In genomic region chr4:46126541-46126940, GRCm38 (mm10) we compare ENCODE assay signal across 9 mouse cellular contexts. TPM values are rescaled to one million over a fixed set of nuclear protein-coding genes. Genes with fewer than 3 reads are reported as not detected.
DNase-seq lines count a peak whose midpoint lies in the region; ATAC-seq lines count a peak whose summit lies in the region.
"Had no signal": no experiment of that assay in that cellular context is flagged by ENCODE, and none has a peak within 500 bp of the region (broad histone marks: within the 10 kb centered on the region; RNA-seq: fewer than 3 reads in every experiment).

No protein-coding gene starts in this region.

- no peak overlapping the region for H3K9ac ChIP-seq in midbrain, embryonic 13.5 days (replicated peaks)
- no peak overlapping the region for H3K9ac ChIP-seq in forebrain, embryonic 14.5 days (ENCODE audit: low read length)
- no peak overlapping the region for H3K9ac ChIP-seq in hindbrain, embryonic 16.5 days (ENCODE audit: low read depth, low read length)
- H3K9ac ChIP-seq in midbrain, embryonic 16.5 days (ENCODE audit: low read depth, low read length): no peak overlapping the region
- H3K9ac ChIP-seq: embryonic facial prominence, embryonic 15.5 days had no signal

- H3K27me3 ChIP-seq in midbrain, embryonic 10.5 days (ENCODE audit: low read depth, poor library complexity, severe bottlenecking): no peaks in the 10 kb centered on the region
- H3K27me3 ChIP-seq in midbrain, embryonic 13.5 days: no peaks in the 10 kb centered on the region
- no peaks in the 10 kb centered on the region for H3K27me3 ChIP-seq in forebrain, embryonic 14.5 days (replicated peaks; ENCODE audit: control insufficient read depth, insufficient read depth, low read length)
- no peaks in the 10 kb centered on the region for H3K27me3 ChIP-seq in hindbrain, embryonic 16.5 days (replicated peaks; ENCODE audit: control insufficient read depth, insufficient read depth, low read length)
- H3K27me3 ChIP-seq in midbrain, embryonic 16.5 days (ENCODE audit: control insufficient read depth, insufficient read depth, low read depth, low read length): no peaks in the 10 kb centered on the region
- H3K27me3 ChIP-seq: embryonic facial prominence, embryonic 15.5 days had no signal

- WGBS in midbrain, embryonic 10.5 days: 56% methylated on average over 2 of the region's 2 CpGs
- 44% methylated on average over 2 of the region's 2 CpGs for whole genome bisulfite sequencing in midbrain, embryonic 13.5 days
- 43% methylated on average over 2 of the region's 2 CpGs for WGBS in forebrain, embryonic 14.5 days
- 57% methylated on average over 2 of the region's 2 CpGs for WGBS in hindbrain, embryonic 16.5 days
- WGBS in midbrain, embryonic 16.5 days: 47% methylated on average over 2 of the region's 2 CpGs

- intact Hi-C loops in left cerebral cortex, postnatal 10 days (cut with DNase I): loop anchor here (10.0 kb wide), 1 partner anchor 702 kb away; no protein-coding TSS in a partner anchor

- no peak overlapping the region for H3K4me2 ChIP-seq in midbrain, embryonic 13.5 days (replicated peaks)
- H3K4me2 ChIP-seq in forebrain, embryonic 14.5 days (ENCODE audit: low read length): no peak overlapping the region
- H3K4me2 ChIP-seq in hindbrain, embryonic 16.5 days (ENCODE audit: low read length): no peak overlapping the region
- H3K4me2 ChIP-seq in midbrain, embryonic 16.5 days (ENCODE audit: low read length): no peak overlapping the region
- H3K4me2 ChIP-seq: embryonic facial prominence, embryonic 15.5 days had no signal

- ATAC-seq in midbrain, embryonic 13.5 days: no peak
- peak; percentile 57; the same call in 1 of the 2 replicates for ATAC-seq in forebrain, embryonic 14.5 days
- ATAC-seq in hindbrain, embryonic 16.5 days: peak; percentile 63; the same call in 1 of the 2 replicates
- peak; percentile 66; the same call in 1 of the 2 replicates for ATAC-seq in midbrain, embryonic 16.5 days

- peak; percentile 61 for DNase-seq in midbrain, embryonic 10.5 days (ENCODE audit: low spot score)
- peak; percentile 61 for DNase-seq in c-Kit-positive CD71-positive TER-119-negative erythroid progenitor cells, embryonic 14.5 days (ENCODE audit: low read depth)
- peak; percentile 86 for DNase-seq in forebrain, embryonic 14.5 days (ENCODE audit: low spot score)
- DNase-seq in left cerebral cortex, postnatal 10 days (ENCODE audit: extremely low spot score in 1 of 2, low spot score in 2 of 2): peak; percentile 75 to 79
- peak; percentile 45 to 48 for DNase-seq in spleen, postnatal 36 days (ENCODE audit: low spot score in 2 of 2)

- H3K4me1 ChIP-seq in midbrain, embryonic 10.5 days: no peaks in the 10 kb centered on the region
- H3K4me1 ChIP-seq in midbrain, embryonic 13.5 days (replicated peaks): no peaks in the 10 kb centered on the region
- H3K4me1 ChIP-seq in forebrain, embryonic 14.5 days (ENCODE audit: control insufficient read depth, insufficient read depth, low read length): no peaks in the 10 kb centered on the region
- H3K4me1 ChIP-seq in hindbrain, embryonic 16.5 days (ENCODE audit: control insufficient read depth, insufficient read depth, low read depth, low read length): no peaks in the 10 kb centered on the region
- no peaks in the 10 kb centered on the region for H3K4me1 ChIP-seq in midbrain, embryonic 16.5 days (ENCODE audit: control insufficient read depth, insufficient read depth, low read length)
- H3K4me1 ChIP-seq: embryonic facial prominence, embryonic 15.5 days had no signal

- no peak overlapping the region for H3K4me3 ChIP-seq in midbrain, embryonic 10.5 days
- no peak overlapping the region for H3K4me3 ChIP-seq in midbrain, embryonic 13.5 days (replicated peaks)
- H3K4me3 ChIP-seq in forebrain, embryonic 14.5 days (ENCODE audit: low read depth, low read length): no peak overlapping the region
- H3K4me3 ChIP-seq in hindbrain, embryonic 16.5 days (ENCODE audit: low read length): no peak overlapping the region
- no peak overlapping the region for H3K4me3 ChIP-seq in midbrain, embryonic 16.5 days (ENCODE audit: low read depth, low read length)
- H3K4me3 ChIP-seq: embryonic facial prominence, embryonic 15.5 days had no signal

- no peaks in the 10 kb centered on the region for H3K9me3 ChIP-seq in midbrain, embryonic 10.5 days (replicated peaks)
- H3K9me3 ChIP-seq in midbrain, embryonic 13.5 days: no peaks in the 10 kb centered on the region
- H3K9me3 ChIP-seq in forebrain, embryonic 14.5 days (replicated peaks; ENCODE audit: control insufficient read depth, low read length): no peaks in the 10 kb centered on the region
- no peaks in the 10 kb centered on the region; the same call in 1 of the 2 replicates for H3K9me3 ChIP-seq in hindbrain, embryonic 16.5 days (ENCODE audit: control insufficient read depth, low read length)
- no peaks in the 10 kb centered on the region for H3K9me3 ChIP-seq in midbrain, embryonic 16.5 days (replicated peaks; ENCODE audit: control insufficient read depth, low read length, poor library complexity, severe bottlenecking)
- H3K9me3 ChIP-seq: embryonic facial prominence, embryonic 15.5 days had no signal

- no peak overlapping the region for H3K27ac ChIP-seq in midbrain, embryonic 10.5 days (replicated peaks)
- H3K27ac ChIP-seq in midbrain, embryonic 13.5 days: no peak overlapping the region
- H3K27ac ChIP-seq in forebrain, embryonic 14.5 days (ENCODE audit: low read depth, low read length): no peak overlapping the region
- H3K27ac ChIP-seq in hindbrain, embryonic 16.5 days (ENCODE audit: low read depth, low read length): no peak overlapping the region
- H3K27ac ChIP-seq in midbrain, embryonic 16.5 days (ENCODE audit: low read length): no peak overlapping the region
- H3K27ac ChIP-seq: embryonic facial prominence, embryonic 15.5 days had no signal

- H3K36me3 ChIP-seq in midbrain, embryonic 10.5 days: peaks cover 94% of the 10 kb centered on the region
- H3K36me3 ChIP-seq in midbrain, embryonic 13.5 days: peaks cover 83% of the 10 kb centered on the region
- H3K36me3 ChIP-seq in forebrain, embryonic 14.5 days (ENCODE audit: control insufficient read depth, insufficient read depth, low read length): peaks cover 90% of the 10 kb centered on the region
- peaks cover 38% of the 10 kb centered on the region for H3K36me3 ChIP-seq in hindbrain, embryonic 16.5 days (ENCODE audit: control insufficient read depth, insufficient read depth, low read length)
- H3K36me3 ChIP-seq in midbrain, embryonic 16.5 days (ENCODE audit: control insufficient read depth, insufficient read depth, low read length): peaks cover 34% of the 10 kb centered on the region

RNA-seq across cellular contexts. Expression of gene Ncbp1, which starts 11.9 kb away (rescaled TPM):
- 127 and 133 TPM in 2 replicates for polyA plus RNA-seq in midbrain, embryonic 10.5 days (2016; fragmentation: Nextera tagmentation; extraction: Ambion mirVana)
- 97.4 and 98.3 TPM in 2 replicates for polyA plus RNA-seq in midbrain, embryonic 13.5 days (2015; fragmentation: Nextera tagmentation; extraction: Ambion mirVana)
- polyA plus RNA-seq in forebrain, embryonic 14.5 days (2014; fragmentation: Nextera tagmentation; extraction: Ambion mirVana): 114 and 118 TPM in 2 replicates
- 61.4 and 71.7 TPM in 2 replicates for polyA plus RNA-seq in hindbrain, embryonic 16.5 days (2015; fragmentation: Nextera tagmentation; extraction: Ambion mirVana)
- total RNA-seq in left cerebral cortex, postnatal 10 days (2021): 10 to 100 TPM; 48.7 to 53.1 TPM
- polyA plus RNA-seq in midbrain, embryonic 16.5 days (2015; fragmentation: Nextera tagmentation; extraction: Ambion mirVana): 70.2 and 75.7 TPM in 2 replicates

RNA-seq across cellular contexts. Expression of gene Tstd2, which starts 12.0 kb away (rescaled TPM):
- polyA plus RNA-seq in midbrain, embryonic 10.5 days (2016; fragmentation: Nextera tagmentation; extraction: Ambion mirVana): 62.8 and 63.6 TPM in 2 replicates
- polyA plus RNA-seq in midbrain, embryonic 13.5 days (2015; fragmentation: Nextera tagmentation; extraction: Ambion mirVana): 44.1 and 47.4 TPM in 2 replicates
- 18.3 TPM in 2 replicates for polyA plus RNA-seq in forebrain, embryonic 14.5 days (2014; fragmentation: Nextera tagmentation; extraction: Ambion mirVana)
- polyA plus RNA-seq in hindbrain, embryonic 16.5 days (2015; fragmentation: Nextera tagmentation; extraction: Ambion mirVana): 19.2 and 26.2 TPM in 2 replicates
- total RNA-seq in left cerebral cortex, postnatal 10 days (2021): 10 to 100 TPM; 16.5 to 16.9 TPM
- polyA plus RNA-seq in midbrain, embryonic 16.5 days (2015; fragmentation: Nextera tagmentation; extraction: Ambion mirVana): 24.9 and 31.5 TPM in 2 replicates
